Mouse (Mus musculus): ENCODE measurements around the gene Krt8. TPM values are rescaled to one million over a fixed set of nuclear protein-coding genes. Genes with fewer than 3 reads are reported as not detected.

Gene Krt8
- polyA plus RNA-seq, 1 experiment, result 3,924 TPM

DNA sequence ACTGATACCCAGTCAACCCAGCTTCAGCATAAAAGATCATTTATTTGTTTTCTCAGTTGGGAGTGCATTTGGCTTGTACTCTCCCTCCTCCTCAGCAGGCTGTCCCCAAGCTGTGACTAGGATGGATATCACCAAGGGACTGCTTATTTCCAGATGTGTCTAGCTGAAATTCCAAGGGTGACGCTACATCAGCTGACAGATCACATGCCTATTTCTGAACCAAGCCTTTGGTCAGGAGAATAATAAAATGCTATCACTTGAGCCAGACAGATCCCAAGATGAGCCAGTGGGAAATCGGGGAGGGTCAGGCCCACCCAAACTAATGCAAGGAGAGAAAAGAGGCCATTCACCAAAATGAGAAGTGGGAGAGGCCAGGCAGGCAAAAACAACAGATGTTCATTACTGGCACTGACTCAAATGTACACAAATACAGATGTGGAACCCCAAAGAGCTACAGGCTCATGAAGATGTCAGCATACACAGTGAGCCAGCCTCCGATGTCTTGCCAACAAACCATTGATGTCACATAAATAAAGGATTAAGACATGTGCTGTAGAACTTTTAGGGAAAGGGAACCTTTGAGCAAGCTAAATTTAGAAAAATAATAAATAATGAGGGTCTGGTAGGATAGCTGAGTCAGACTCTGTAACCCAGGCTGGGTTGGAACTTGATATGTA, 6.4 kb upstream of the Krt8 start:
- no peak overlapping the region for H3K27ac ChIP-seq (ENCODE audit: insufficient read depth, low read depth, low read length)
- no peak for TF ChIP-seq CTCF (IDR thresholded peaks at IDR 0.05; ENCODE audit: extremely low read depth, insufficient read length, insufficient replicate concordance, low read depth, low read length)
- no peak for TF ChIP-seq POLR2A (IDR thresholded peaks at IDR 0.05; ENCODE audit: low read depth, low read length)
- H3K4me3 ChIP-seq (ENCODE audit: low read depth, low read length), result no peak overlapping the region
- WGBS, result 72% methylated on average over 3 of the region's 3 CpGs
- no peaks in the 10 kb centered on the region for H3K27me3 ChIP-seq (ENCODE audit: control insufficient read depth, insufficient read depth, low read length)
- H3K4me1 ChIP-seq (ENCODE audit: control insufficient read depth, insufficient read depth, insufficient read length, low read length), result peaks cover 55% of the 10 kb centered on the region
- no peaks in the 10 kb centered on the region for H3K36me3 ChIP-seq (ENCODE audit: control insufficient read depth, insufficient read depth, low read length)

DNA sequence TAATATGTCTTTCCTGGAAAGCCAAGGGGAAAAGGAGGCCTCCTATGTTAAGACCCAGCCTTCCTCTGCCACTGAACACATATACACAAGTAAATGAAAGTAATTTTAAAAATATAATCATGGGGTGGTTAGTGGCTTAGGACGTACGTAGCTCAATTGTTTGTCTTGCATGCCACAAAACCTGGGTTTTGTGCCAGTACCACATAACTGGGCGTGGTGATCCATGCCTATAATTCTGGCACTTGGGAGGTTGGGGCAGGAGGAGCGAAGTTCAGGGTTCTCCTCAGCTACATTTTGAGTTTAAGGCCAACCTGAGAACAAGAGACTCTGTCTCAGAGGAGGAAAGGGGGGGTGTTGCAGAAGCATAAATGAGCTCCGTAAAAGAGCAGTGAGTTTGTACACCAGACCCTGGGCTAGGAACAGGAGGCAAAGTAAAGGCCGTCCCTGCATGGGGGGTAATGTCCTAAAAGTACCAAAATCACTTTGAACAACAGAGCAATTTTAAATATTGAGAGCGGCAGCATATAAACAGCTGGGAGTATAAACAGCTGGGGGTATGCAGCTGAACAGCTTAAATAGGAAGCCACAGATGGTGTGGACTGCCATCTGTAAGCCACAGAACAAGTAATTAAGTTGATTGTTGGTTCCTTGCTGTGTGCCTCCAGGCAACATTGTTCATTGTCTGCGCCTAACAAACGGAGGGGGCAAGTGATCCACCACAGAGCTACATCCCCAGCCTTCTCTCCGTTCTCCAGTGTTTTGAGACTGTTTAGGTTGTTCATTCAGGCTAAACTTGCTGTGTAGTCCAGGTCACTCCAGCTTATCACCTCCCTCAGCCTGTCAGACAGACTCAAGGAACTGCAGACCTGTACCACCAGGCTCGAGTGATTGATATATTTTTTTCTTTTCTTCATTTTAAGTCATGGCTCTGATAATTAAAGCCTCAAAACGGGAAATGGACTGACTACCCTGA, 3.1 kb upstream of the Krt8 start:
- WGBS, result 25% methylated on average over 12 of the region's 12 CpGs
- H3K27me3 ChIP-seq (ENCODE audit: control insufficient read depth, insufficient read depth, low read length), result no peaks in the 10 kb centered on the region
- peaks cover 5% of the 10 kb centered on the region for H3K36me3 ChIP-seq (ENCODE audit: control insufficient read depth, insufficient read depth, low read length)
- H3K4me3 ChIP-seq (ENCODE audit: low read depth, low read length), result no peak overlapping the region; the same call in 1 of the 2 replicates
- peaks cover 37% of the 10 kb centered on the region for H3K4me1 ChIP-seq (ENCODE audit: control insufficient read depth, insufficient read depth, insufficient read length, low read length)
- peak overlapping the region; percentile 98 for H3K27ac ChIP-seq (ENCODE audit: insufficient read depth, low read depth, low read length)
- no peak for TF ChIP-seq CTCF (IDR thresholded peaks at IDR 0.05; ENCODE audit: extremely low read depth, insufficient read length, insufficient replicate concordance, low read depth, low read length)
- no peak for TF ChIP-seq POLR2A (IDR thresholded peaks at IDR 0.05; ENCODE audit: low read depth, low read length)

DNA sequence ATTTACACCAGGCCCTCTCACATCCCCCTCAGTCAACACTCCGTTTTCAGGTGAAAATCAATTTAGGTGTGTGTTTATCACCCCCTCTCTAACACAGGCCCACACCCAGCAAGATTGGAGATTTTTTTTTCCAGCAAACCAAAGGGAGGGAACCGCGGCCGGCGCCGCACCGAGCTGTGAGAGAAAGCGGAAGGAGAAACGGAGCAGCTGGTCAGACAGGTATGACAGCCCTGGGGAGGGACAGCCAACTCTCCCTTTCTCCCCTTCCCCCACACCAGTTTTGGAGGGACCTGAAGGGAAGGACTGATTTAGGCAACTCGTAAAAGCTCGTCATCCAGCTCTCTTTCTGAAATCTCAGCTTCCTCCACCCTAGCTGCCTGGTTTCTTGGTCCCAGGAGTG, 2.0 kb upstream of the Krt8 start:
- H3K4me1 ChIP-seq (ENCODE audit: control insufficient read depth, insufficient read depth, insufficient read length, low read length), result peaks cover 37% of the 10 kb centered on the region; the same call in 1 of the 2 replicates

DNA sequence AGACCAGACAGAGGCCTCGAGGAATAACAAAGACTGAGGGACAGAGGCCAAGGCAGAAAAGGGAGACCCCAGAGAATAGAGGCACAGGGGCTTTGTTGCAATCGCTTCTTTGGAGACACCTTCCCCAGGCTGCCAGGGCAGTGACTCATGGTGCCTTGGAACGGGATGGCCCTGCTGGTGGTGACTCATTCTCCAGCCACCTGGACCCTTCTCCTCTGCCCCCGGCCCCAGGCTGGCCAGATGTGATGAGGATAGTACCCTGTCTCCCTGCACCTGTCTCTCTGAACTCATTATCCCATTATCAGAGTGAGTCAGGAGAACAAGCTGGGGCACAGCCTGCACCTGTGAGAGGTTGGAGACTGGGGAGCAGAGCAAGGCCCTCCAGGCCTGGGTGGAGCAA, 1.0 kb upstream of the Krt8 start:
- no peak for TF ChIP-seq POLR2A (IDR thresholded peaks at IDR 0.05; ENCODE audit: low read depth, low read length)
- TF ChIP-seq CTCF (IDR thresholded peaks at IDR 0.05; ENCODE audit: extremely low read depth, insufficient read length, insufficient replicate concordance, low read depth, low read length), result no peak
- Histone ChIP-seq H3K36me3 (ENCODE audit: control insufficient read depth, insufficient read depth, low read length) (peaks cover 23% of the 10 kb centered on the region), H3K27ac (ENCODE audit: insufficient read depth, low read depth, low read length) (peak overlapping the region; percentile 98), H3K27me3 (ENCODE audit: control insufficient read depth, insufficient read depth, low read length) (no peaks in the 10 kb centered on the region), H3K4me3 (ENCODE audit: low read depth, low read length) (peak overlapping the region; percentile 22; the same call in 1 of the 2 replicates), H3K4me1 (ENCODE audit: control insufficient read depth, insufficient read depth, insufficient read length, low read length) (peaks cover 36% of the 10 kb centered on the region; the same call in 1 of the 2 replicates)
- WGBS, result 21% methylated on average over 4 of the region's 4 CpGs

More for the DNA sequence above, 2.0 kb upstream of the Krt8 start:
- TF ChIP-seq POLR2A (IDR thresholded peaks at IDR 0.05; ENCODE audit: low read depth, low read length) (no peak), CTCF (IDR thresholded peaks at IDR 0.05; ENCODE audit: extremely low read depth, insufficient read length, insufficient replicate concordance, low read depth, low read length) (no peak)
- 19% methylated on average over 11 of the region's 11 CpGs for WGBS
- Histone ChIP-seq H3K27me3 (ENCODE audit: control insufficient read depth, insufficient read depth, low read length) (no peaks in the 10 kb centered on the region), H3K36me3 (ENCODE audit: control insufficient read depth, insufficient read depth, low read length) (peaks cover 13% of the 10 kb centered on the region), H3K27ac (ENCODE audit: insufficient read depth, low read depth, low read length) (peak overlapping the region; percentile 98), H3K4me3 (ENCODE audit: low read depth, low read length) (peak overlapping the region; percentile 26)

DNA sequence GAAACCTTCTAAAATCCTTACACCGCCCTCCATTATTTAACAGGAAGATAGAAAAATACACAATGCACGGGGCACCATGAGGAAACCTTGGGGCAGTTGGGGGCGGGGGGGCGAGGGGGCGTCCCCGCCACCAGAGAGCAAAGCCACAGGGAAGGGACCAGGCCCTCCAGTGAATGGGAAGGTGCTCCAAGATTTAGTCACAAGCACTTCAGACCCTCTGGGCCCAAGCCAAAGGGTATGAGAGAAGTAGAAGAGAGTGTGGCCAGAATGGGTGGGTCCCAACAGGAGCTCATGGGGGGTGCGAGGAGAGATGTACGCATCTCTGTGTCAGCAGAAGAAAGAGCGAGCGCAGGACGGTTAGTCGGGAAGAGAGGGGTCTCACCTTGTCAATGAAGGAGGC, 766 bp downstream of the Krt8 start:
- WGBS, result 18% methylated on average over 12 of the region's 12 CpGs
- no peaks in the 10 kb centered on the region for H3K27me3 ChIP-seq (ENCODE audit: control insufficient read depth, insufficient read depth, low read length)
- peak overlapping the region; percentile 98 for H3K27ac ChIP-seq (ENCODE audit: insufficient read depth, low read depth, low read length)
- H3K4me3 ChIP-seq (ENCODE audit: low read depth, low read length), result peak overlapping the region; percentile 82
- H3K4me1 ChIP-seq (ENCODE audit: control insufficient read depth, insufficient read depth, insufficient read length, low read length), result peaks cover 27% of the 10 kb centered on the region; the same call in 1 of the 2 replicates
- TF ChIP-seq CTCF (IDR thresholded peaks at IDR 0.05; ENCODE audit: extremely low read depth, insufficient read length, insufficient replicate concordance, low read depth, low read length) (no peak), POLR2A (IDR thresholded peaks at IDR 0.05; ENCODE audit: low read depth, low read length) (no peak)
- peaks cover 40% of the 10 kb centered on the region for H3K36me3 ChIP-seq (ENCODE audit: control insufficient read depth, insufficient read depth, low read length)

DNA sequence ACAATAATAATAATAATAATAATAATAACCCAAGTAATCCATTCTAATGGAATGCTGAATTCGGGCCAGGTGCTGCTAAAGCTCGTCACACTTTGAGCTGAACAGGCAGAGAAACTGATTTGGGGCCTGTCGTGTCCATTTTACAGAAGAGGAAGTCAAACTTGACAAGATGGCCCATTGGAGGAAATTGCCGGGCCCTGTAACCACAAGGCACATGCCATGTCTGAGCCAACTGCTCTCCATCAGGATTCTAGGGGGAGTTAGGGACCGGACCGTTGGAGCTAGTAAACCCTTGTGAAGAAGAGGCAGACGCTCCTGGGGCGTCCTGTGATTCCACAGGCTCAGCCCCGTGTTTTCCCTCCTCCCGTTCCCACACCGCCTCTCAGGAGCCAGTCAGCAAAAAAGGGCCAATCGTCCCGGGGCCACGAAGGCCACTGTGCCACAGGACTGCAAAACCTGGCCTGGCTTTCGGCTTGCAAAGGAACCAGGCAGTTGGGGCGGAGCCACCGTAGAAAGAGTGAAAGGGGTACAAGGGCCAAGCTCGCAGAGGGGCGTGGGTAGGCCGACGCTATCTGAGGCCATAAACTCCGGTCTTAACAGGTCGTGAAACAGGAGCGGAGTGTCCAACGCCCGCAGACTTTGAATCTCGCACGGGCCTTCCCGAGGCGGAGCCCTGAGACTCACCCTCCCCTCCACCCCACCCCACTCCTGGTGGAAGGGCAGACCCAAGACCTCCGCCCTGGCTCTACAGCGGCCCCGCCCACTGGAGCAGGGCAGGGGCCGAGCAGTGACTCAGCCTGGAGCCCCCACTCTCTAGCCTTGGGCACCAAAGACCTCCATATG, 1.4 kb downstream of the Krt8 start:
- H3K27ac ChIP-seq (ENCODE audit: insufficient read depth, low read depth, low read length), result peak overlapping the region; percentile 98
- H3K36me3 ChIP-seq (ENCODE audit: control insufficient read depth, insufficient read depth, low read length), result peaks cover 47% of the 10 kb centered on the region
- WGBS, result 4% methylated on average over 34 of the region's 34 CpGs
- peak overlapping the region; percentile 82 for H3K4me3 ChIP-seq (ENCODE audit: low read depth, low read length)
- peak; percentile 54 for TF ChIP-seq POLR2A (IDR thresholded peaks at IDR 0.05; ENCODE audit: low read depth, low read length)
- TF ChIP-seq CTCF (IDR thresholded peaks at IDR 0.05; ENCODE audit: extremely low read depth, insufficient read length, insufficient replicate concordance, low read depth, low read length), result no peak
- H3K27me3 ChIP-seq (ENCODE audit: control insufficient read depth, insufficient read depth, low read length), result no peaks in the 10 kb centered on the region
- peaks cover 25% of the 10 kb centered on the region; the same call in 1 of the 2 replicates for H3K4me1 ChIP-seq (ENCODE audit: control insufficient read depth, insufficient read depth, insufficient read length, low read length)

Data from small intestine, adult 2 months (tissue).